In genomic region chr11:120991791-120992190, GRCm38 (mm10) we compare ENCODE assay signal across 8 mouse cellular contexts. TPM values are rescaled to one million over a fixed set of nuclear protein-coding genes. Genes with fewer than 3 reads are reported as not detected.
DNase-seq lines count a peak whose midpoint lies in the region; ATAC-seq lines count a peak whose summit lies in the region.

No protein-coding gene starts in this region.

- H3K36me3 ChIP-seq in embryonic facial prominence, embryonic 14.5 days (ENCODE audit: control insufficient read depth, insufficient read depth, low read length), result peaks cover 9% of the 10 kb centered on the region; the same call in 1 of the 2 replicates
- H3K36me3 ChIP-seq in lung, embryonic 15.5 days, result no peaks in the 10 kb centered on the region

- H3K9ac ChIP-seq in embryonic facial prominence, embryonic 14.5 days (ENCODE audit: low read depth, low read length), result peak overlapping the region; percentile 100
- H3K9ac ChIP-seq in lung, embryonic 15.5 days, result peak overlapping the region; percentile 100

- no peaks in the 10 kb centered on the region for H3K27me3 ChIP-seq in embryonic facial prominence, embryonic 14.5 days (replicated peaks; ENCODE audit: control insufficient read depth, insufficient read depth, low read length)
- no peaks in the 10 kb centered on the region for H3K27me3 ChIP-seq in lung, embryonic 15.5 days

- H3K4me3 ChIP-seq in embryonic facial prominence, embryonic 14.5 days (ENCODE audit: low read depth, low read length), result peak overlapping the region; percentile 100
- H3K4me3 ChIP-seq in lung, embryonic 15.5 days, result peak overlapping the region; percentile 83

- H3K4me2 ChIP-seq in embryonic facial prominence, embryonic 14.5 days (ENCODE audit: low read depth, low read length), result peak overlapping the region; percentile 89
- H3K4me2 ChIP-seq in lung, embryonic 15.5 days, result peak overlapping the region; percentile 62

- H3K4me1 ChIP-seq in embryonic facial prominence, embryonic 14.5 days (ENCODE audit: control insufficient read depth, insufficient read depth, low read length), result peaks cover 33% of the 10 kb centered on the region
- peaks cover 35% of the 10 kb centered on the region for H3K4me1 ChIP-seq in lung, embryonic 15.5 days

- WGBS in embryonic facial prominence, embryonic 14.5 days, result 58% methylated on average over 3 of the region's 3 CpGs
- WGBS in lung, embryonic 15.5 days, result 43% methylated on average over 3 of the region's 3 CpGs

- intact Hi-C loops in heart, postnatal 14 days (cut with DNase I), result loop anchor here (2.0 kb wide), 1 partner anchor 167 kb away; the partner anchor contains the start of gene Fasn
- intact Hi-C loops in left cerebral cortex, postnatal 36 days (cut with DNase I), result no loop called here

- H3K9me3 ChIP-seq in embryonic facial prominence, embryonic 14.5 days (ENCODE audit: control insufficient read depth, low read length), result no peaks in the 10 kb centered on the region
- H3K9me3 ChIP-seq in lung, embryonic 15.5 days, result no peaks in the 10 kb centered on the region

- DNase-seq in lung, adult 18-20 months, result peak; percentile 13 to 18
- DNase-seq in lung, postnatal 36 days, result no peak
- no peak for DNase-seq in embryonic facial prominence, embryonic 14.5 days (ENCODE audit: low spot score)
- DNase-seq in heart, postnatal 14 days, result peak; percentile 53 to 59
- no peak for DNase-seq in left cerebral cortex, postnatal 36 days (ENCODE audit: low spot score in 2 of 2)
- no peak for DNase-seq in spleen, postnatal 10 days (ENCODE audit: low spot score in 2 of 2)
- DNase-seq in frontal cortex, postnatal 25 days (ENCODE audit: low spot score in 2 of 2), result no peak

- peak overlapping the region; percentile 41 for H3K27ac ChIP-seq in embryonic facial prominence, embryonic 14.5 days (replicated peaks; ENCODE audit: low read depth, low read length)
- peak overlapping the region; percentile 60 for H3K27ac ChIP-seq in lung, embryonic 15.5 days

- no peak for ATAC-seq in embryonic facial prominence, embryonic 14.5 days (ENCODE audit: low read depth)
- ATAC-seq in lung, embryonic 15.5 days (ENCODE audit: borderline replicate concordance, extremely low read depth, low FRiP score, low TSS enrichment), result no peak

RNA-seq across cellular contexts. Expression of gene Csnk1d, which starts 0.7 kb away (rescaled TPM):
- polyA plus RNA-seq in embryonic facial prominence, embryonic 14.5 days (2014; fragmentation: Nextera tagmentation; extraction: Ambion mirVana), result 59.6 and 65.2 TPM in 2 replicates
- total RNA-seq in heart, postnatal 14 days (2021), result 10 to 100 TPM; 70.8 to 73.8 TPM
- polyA plus RNA-seq in lung, embryonic 15.5 days (2015; fragmentation: Nextera tagmentation; extraction: Ambion mirVana), result 132 and 133 TPM in 2 replicates
- 100 to 1,000 TPM; 113 to 115 TPM for total RNA-seq in left cerebral cortex, postnatal 36 days (2021)

RNA-seq across cellular contexts. Expression of gene Slc16a3, which starts 43.5 kb away (rescaled TPM):
- 35.2 and 39.9 TPM in 2 replicates for polyA plus RNA-seq in embryonic facial prominence, embryonic 14.5 days (2014; fragmentation: Nextera tagmentation; extraction: Ambion mirVana)
- 1 to 10 TPM; 1.9 to 2.2 TPM for total RNA-seq in heart, postnatal 14 days (2021)
- polyA plus RNA-seq in lung, embryonic 15.5 days (2015; fragmentation: Nextera tagmentation; extraction: Ambion mirVana), result 67.1 and 73.0 TPM in 2 replicates
- total RNA-seq in left cerebral cortex, postnatal 36 days (2021), result 1 to 10 TPM; 3.5 to 5.5 TPM

RNA-seq across cellular contexts. Expression of gene Cd7, which starts 47.4 kb away (rescaled TPM):
- polyA plus RNA-seq in embryonic facial prominence, embryonic 14.5 days (2014; fragmentation: Nextera tagmentation; extraction: Ambion mirVana), result 0.93 and 1.1 TPM in 2 replicates
- under 1 TPM in 1 of 2 experiments, not detected in 1; 0.29 TPM for total RNA-seq in heart, postnatal 14 days (2021)
- polyA plus RNA-seq in lung, embryonic 15.5 days (2015; fragmentation: Nextera tagmentation; extraction: Ambion mirVana), result 0.65 and 1.5 TPM in 2 replicates
- 1 to 10 TPM; 2.1 TPM for total RNA-seq in left cerebral cortex, postnatal 36 days (2021)

RNA-seq across cellular contexts. Expression of gene Ccdc57, which starts 59.1 kb away (rescaled TPM):
- 4.6 and 5.5 TPM in 2 replicates for polyA plus RNA-seq in embryonic facial prominence, embryonic 14.5 days (2014; fragmentation: Nextera tagmentation; extraction: Ambion mirVana)
- total RNA-seq in heart, postnatal 14 days (2021), result 1 to 10 TPM; 1.2 to 1.6 TPM
- 6.6 and 6.8 TPM in 2 replicates for polyA plus RNA-seq in lung, embryonic 15.5 days (2015; fragmentation: Nextera tagmentation; extraction: Ambion mirVana)
- total RNA-seq in left cerebral cortex, postnatal 36 days (2021), result 10 to 100 TPM in 1 of 2 experiments, 1 to 10 TPM in 1; 6.2 to 10.7 TPM

Comparison
In these comparisons a context has a peak if more than half of its experiments do, and no peak if none do; other contexts are left out.
1. DNase-seq: peak in lung, adult 18-20 months (2 of 2) and heart, postnatal 14 days (2 of 2); none in lung, postnatal 36 days (single experiment), embryonic facial prominence, embryonic 14.5 days (single experiment), left cerebral cortex, postnatal 36 days (0 of 2), spleen, postnatal 10 days (0 of 2) and frontal cortex, postnatal 25 days (0 of 2).